Mouse (Mus musculus): ENCODE measurements around the gene Coq10b. TPM values are rescaled to one million over a fixed set of nuclear protein-coding genes. Genes with fewer than 3 reads are reported as not detected.

Coq10b gene
- polyA plus RNA-seq, 1 experiment: 6.6 TPM

GRCm38 (mm10) chr1:55027253-55027801 lies 25.2 kb upstream of the Coq10b start, which contains the start of gene Sf3b1:
Gene Sf3b1, minus strand, starts transcription at chr1:55027481.
- Histone ChIP-seq H3K4me1 (ENCODE audit: control insufficient read depth, insufficient read depth, insufficient read length, low read length) (peaks cover 7% of the 10 kb centered on the region; the same call in 1 of the 2 replicates), H3K4me3 (ENCODE audit: low read depth, low read length) (peak within 1 kb of the TSS; percentile 94), H3K27me3 (ENCODE audit: control insufficient read depth, insufficient read depth, low read length) (no peaks in the 10 kb centered on the region), H3K27ac (ENCODE audit: insufficient read depth, low read depth, low read length) (peak within 1 kb of the TSS; percentile 94), H3K36me3 (ENCODE audit: control insufficient read depth, insufficient read depth, low read length) (0 out of 2 replicates have a peak, but pooled peaks cover 2% of the 10 kb centered on the region)
- WGBS: 1% methylated on average over 46 of the region's 46 CpGs
- TF ChIP-seq POLR2A (IDR thresholded peaks at IDR 0.05; ENCODE audit: low read depth, low read length): peak; percentile 92
- no peak for TF ChIP-seq CTCF (IDR thresholded peaks at IDR 0.05; ENCODE audit: extremely low read depth, insufficient read length, insufficient replicate concordance, low read depth, low read length)

- 81% methylated on average over 1 of the region's 1 CpGs for whole genome bisulfite sequencing
- Histone ChIP-seq H3K4me1 (ENCODE audit: control insufficient read depth, insufficient read depth, insufficient read length, low read length) (peaks cover 7% of the 10 kb centered on the region; the same call in 1 of the 2 replicates), H3K4me3 (ENCODE audit: low read depth, low read length) (peak overlapping the region; percentile 65; the same call in 1 of the 2 replicates), H3K27ac (ENCODE audit: insufficient read depth, low read depth, low read length) (no peak overlapping the region), H3K36me3 (ENCODE audit: control insufficient read depth, insufficient read depth, low read length) (0 out of 2 replicates have a peak, but pooled peaks cover 2% of the 10 kb centered on the region), H3K27me3 (ENCODE audit: control insufficient read depth, insufficient read depth, low read length) (no peaks in the 10 kb centered on the region)
- TF ChIP-seq CTCF (IDR thresholded peaks at IDR 0.05; ENCODE audit: extremely low read depth, insufficient read length, insufficient replicate concordance, low read depth, low read length) (no peak), POLR2A (IDR thresholded peaks at IDR 0.05; ENCODE audit: low read depth, low read length) (no peak)
Measured at GRCm38 (mm10) chr1:55027966-55028365, 24.6 kb upstream of the Coq10b start.

GRCm38 (mm10) chr1:55028512-55029249 lies 23.9 kb upstream of the Coq10b start:
- no peak for TF ChIP-seq CTCF (IDR thresholded peaks at IDR 0.05; ENCODE audit: extremely low read depth, insufficient read length, insufficient replicate concordance, low read depth, low read length)
- TF ChIP-seq POLR2A (IDR thresholded peaks at IDR 0.05; ENCODE audit: low read depth, low read length): peak; percentile 47; the same call in 1 of the 2 replicates
- H3K27me3 ChIP-seq (ENCODE audit: control insufficient read depth, insufficient read depth, low read length): no peaks in the 10 kb centered on the region
- WGBS: 36% methylated on average over 11 of the region's 11 CpGs
- peak overlapping the region; percentile 94 for H3K27ac ChIP-seq (ENCODE audit: insufficient read depth, low read depth, low read length)
- H3K36me3 ChIP-seq (ENCODE audit: control insufficient read depth, insufficient read depth, low read length): no peaks in the 10 kb centered on the region
- H3K4me1 ChIP-seq (ENCODE audit: control insufficient read depth, insufficient read depth, insufficient read length, low read length): peaks cover 7% of the 10 kb centered on the region; the same call in 1 of the 2 replicates
- H3K4me3 ChIP-seq (ENCODE audit: low read depth, low read length): peak overlapping the region; percentile 40; the same call in 1 of the 2 replicates

GRCm38 (mm10) chr1:55029446-55029845 lies 23.1 kb upstream of the Coq10b start:
- no peaks in the 10 kb centered on the region for H3K36me3 ChIP-seq (ENCODE audit: control insufficient read depth, insufficient read depth, low read length)
- H3K27ac ChIP-seq (ENCODE audit: insufficient read depth, low read depth, low read length): peak overlapping the region; percentile 94
- H3K4me1 ChIP-seq (ENCODE audit: control insufficient read depth, insufficient read depth, insufficient read length, low read length): peaks cover 7% of the 10 kb centered on the region; the same call in 1 of the 2 replicates
- no peak for TF ChIP-seq CTCF (IDR thresholded peaks at IDR 0.05; ENCODE audit: extremely low read depth, insufficient read length, insufficient replicate concordance, low read depth, low read length)
- TF ChIP-seq POLR2A (IDR thresholded peaks at IDR 0.05; ENCODE audit: low read depth, low read length): no peak
- H3K4me3 ChIP-seq (ENCODE audit: low read depth, low read length): no peak overlapping the region
- H3K27me3 ChIP-seq (ENCODE audit: control insufficient read depth, insufficient read depth, low read length): no peaks in the 10 kb centered on the region
- WGBS: 78% methylated on average over 4 of the region's 4 CpGs

- Histone ChIP-seq H3K36me3 (ENCODE audit: control insufficient read depth, insufficient read depth, low read length) (no peaks in the 10 kb centered on the region), H3K4me3 (ENCODE audit: low read depth, low read length) (no peak overlapping the region), H3K27me3 (ENCODE audit: control insufficient read depth, insufficient read depth, low read length) (no peaks in the 10 kb centered on the region), H3K27ac (ENCODE audit: insufficient read depth, low read depth, low read length) (peak overlapping the region; percentile 41; the same call in 1 of the 2 replicates), H3K4me1 (ENCODE audit: control insufficient read depth, insufficient read depth, insufficient read length, low read length) (peaks cover 7% of the 10 kb centered on the region; the same call in 1 of the 2 replicates)
- TF ChIP-seq CTCF (IDR thresholded peaks at IDR 0.05; ENCODE audit: extremely low read depth, insufficient read length, insufficient replicate concordance, low read depth, low read length) (no peak), POLR2A (IDR thresholded peaks at IDR 0.05; ENCODE audit: low read depth, low read length) (no peak)
Measured at GRCm38 (mm10) chr1:55031026-55031779, 21.4 kb upstream of the Coq10b start.

- H3K27ac ChIP-seq (ENCODE audit: insufficient read depth, low read depth, low read length): no peak overlapping the region
- WGBS: 100% methylated on average over 1 of the region's 1 CpGs
Measured at GRCm38 (mm10) chr1:55039944-55040343, 12.6 kb upstream of the Coq10b start.

More at GRCm38 (mm10) chr1:55039944-55040343, 12.6 kb upstream of the Coq10b start:
- Histone ChIP-seq H3K4me1 (ENCODE audit: control insufficient read depth, insufficient read depth, insufficient read length, low read length) (no peaks in the 10 kb centered on the region), H3K36me3 (ENCODE audit: control insufficient read depth, insufficient read depth, low read length) (no peaks in the 10 kb centered on the region), H3K4me3 (ENCODE audit: low read depth, low read length) (no peak overlapping the region), H3K27me3 (ENCODE audit: control insufficient read depth, insufficient read depth, low read length) (no peaks in the 10 kb centered on the region)
- TF ChIP-seq POLR2A (IDR thresholded peaks at IDR 0.05; ENCODE audit: low read depth, low read length) (no peak), CTCF (IDR thresholded peaks at IDR 0.05; ENCODE audit: extremely low read depth, insufficient read length, insufficient replicate concordance, low read depth, low read length) (no peak)
